Mouse (Mus musculus) hematopoietic stem cell, adult 5-6 weeks (primary cell): ENCODE results near the gene Slc25a13. TPM values are rescaled to one million over a fixed set of nuclear protein-coding genes. Genes with fewer than 3 reads are reported as not detected.
A peak's percentile ranks its signal among the peaks of the same experiment; 100 is the strongest.

ENCODE experiments used
- ATAC-seq, 2 experiments: fragments of 125-278 bp in 1 of 2; replicated peaks in 1 of 2; 2 replicates each; pipeline ENCODE4 v1.8.0; 2016 to 2017; ENCODE audit warnings: inconsistent platforms in 2 of 2, mild to moderate bottlenecking in 2 of 2, moderate number of reproducible peaks in 2 of 2, low read depth in 1 of 2, moderate TSS enrichment in 1 of 2; ENCODE audit not compliant: low FRiP score in 2 of 2, poor library complexity in 2 of 2, severe bottlenecking in 2 of 2, insufficient read depth in 1 of 2, low TSS enrichment in 1 of 2
- total RNA-seq: library from RNA; stranded (forward); fragments of 172-1452, 232-1000 nt; gene quantifications from 2 replicates; pipeline ENCODE4 v1.2.3, GENCODE M21; 2017

The Slc25a13 gene
- total RNA-seq, 1 experiment from 2014 or later = 32.8 TPM

GRCm38 (mm10) chr6:6101605-6102004 lies 115.4 kb downstream of the Slc25a13 start:
- no peak for ATAC-seq

- ATAC-seq = no peak
These were observed 116.0 kb downstream of the Slc25a13 start for GRCm38 (mm10) chr6:6100892-6101480.

- ATAC-seq = no peak
These were observed 123.0 kb downstream of the Slc25a13 start for GRCm38 (mm10) chr6:6093978-6094377.

GRCm38 (mm10) chr6:6093522-6093921 lies 123.5 kb downstream of the Slc25a13 start:
- ATAC-seq = no peak

- no peak for ATAC-seq
These were observed 124.5 kb downstream of the Slc25a13 start for GRCm38 (mm10) chr6:6092497-6092896.

- ATAC-seq = no peak
These were observed 126.0 kb downstream of the Slc25a13 start for GRCm38 (mm10) chr6:6091016-6091415.

GRCm38 (mm10) chr6:6088151-6088550 lies 128.8 kb downstream of the Slc25a13 start:
- no peak for ATAC-seq

GRCm38 (mm10) chr6:6080484-6080883 lies 136.5 kb downstream of the Slc25a13 start:
- ATAC-seq = no peak

GRCm38 (mm10) chr6:6077234-6077633 lies 139.7 kb downstream of the Slc25a13 start:
- ATAC-seq = peak; percentile 65 to 81

GRCm38 (mm10) chr6:6075940-6076447 lies 141.0 kb downstream of the Slc25a13 start:
- ATAC-seq = no peak

- no peak for ATAC-seq
These were observed 145.9 kb downstream of the Slc25a13 start for GRCm38 (mm10) chr6:6071038-6071437.

- no peak for ATAC-seq
These were observed 147.0 kb downstream of the Slc25a13 start for GRCm38 (mm10) chr6:6070015-6070414.

GRCm38 (mm10) chr6:6067201-6067600 lies 149.8 kb downstream of the Slc25a13 start:
- ATAC-seq = no peak

- no peak for ATAC-seq
These were observed 158.4 kb downstream of the Slc25a13 start for GRCm38 (mm10) chr6:6058548-6058947.

GRCm38 (mm10) chr6:6053946-6054345 lies 163.0 kb downstream of the Slc25a13 start:
- ATAC-seq = no peak

GRCm38 (mm10) chr6:6052696-6053095 lies 164.3 kb downstream of the Slc25a13 start:
- ATAC-seq = no peak

GRCm38 (mm10) chr6:6046729-6047424 lies 170.1 kb downstream of the Slc25a13 start:
- peak; percentile 54 to 66 for ATAC-seq

- ATAC-seq = no peak
These were observed 178.0 kb downstream of the Slc25a13 start for GRCm38 (mm10) chr6:6038773-6039550.
